Mouse (Mus musculus): ENCODE data around the gene Dlg5.

DNA sequence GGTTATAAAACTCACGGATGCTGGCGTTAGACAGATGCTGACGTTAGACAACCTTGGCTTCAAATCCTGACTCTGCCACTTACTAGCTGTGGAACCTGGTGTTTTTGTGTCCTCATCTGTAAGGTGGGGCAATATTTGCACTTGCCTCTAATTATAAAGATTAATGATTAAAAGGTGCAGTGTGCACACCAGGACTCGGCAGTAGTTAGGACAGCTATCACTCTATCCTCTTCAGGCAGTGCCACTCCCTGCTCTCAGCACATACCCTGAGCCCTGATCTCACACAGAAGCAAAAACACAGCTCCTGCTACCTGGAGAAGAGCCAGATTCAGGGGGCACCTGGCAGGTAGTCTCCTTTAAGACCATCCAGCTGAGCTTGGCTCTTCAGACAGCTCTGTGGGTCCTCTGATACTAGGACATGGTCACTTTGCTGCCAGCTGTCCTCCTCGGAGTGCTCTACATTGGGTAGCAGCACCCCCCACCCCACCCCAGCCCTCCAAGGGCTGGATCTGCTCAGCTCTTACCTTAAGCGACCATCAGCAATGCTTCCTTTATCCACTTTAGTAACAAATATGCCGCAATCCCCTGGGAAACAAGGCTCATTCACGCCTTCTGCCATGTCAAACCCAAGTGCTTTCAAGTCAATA is 80.9 kb downstream of the Dlg5 start:
- TF ChIP-seq POLR2A (IDR thresholded peaks at IDR 0.05; ENCODE audit: borderline replicate concordance, insufficient read depth, low read length) (no peak), CTCF (IDR thresholded peaks at IDR 0.05; ENCODE audit: borderline replicate concordance, insufficient read depth, low read depth, low read length) (no peak)

Data from cerebellum, adult 2 months (tissue).